Mouse (Mus musculus): ENCODE data around the gene Cep85l. TPM values are rescaled to one million over a fixed set of nuclear protein-coding genes. Genes with fewer than 3 reads are reported as not detected.

Gene Cep85l
- total and polyA plus RNA-seq, 3 experiments: 4.3 to 5.7 (median 5.0) TPM

DNA sequence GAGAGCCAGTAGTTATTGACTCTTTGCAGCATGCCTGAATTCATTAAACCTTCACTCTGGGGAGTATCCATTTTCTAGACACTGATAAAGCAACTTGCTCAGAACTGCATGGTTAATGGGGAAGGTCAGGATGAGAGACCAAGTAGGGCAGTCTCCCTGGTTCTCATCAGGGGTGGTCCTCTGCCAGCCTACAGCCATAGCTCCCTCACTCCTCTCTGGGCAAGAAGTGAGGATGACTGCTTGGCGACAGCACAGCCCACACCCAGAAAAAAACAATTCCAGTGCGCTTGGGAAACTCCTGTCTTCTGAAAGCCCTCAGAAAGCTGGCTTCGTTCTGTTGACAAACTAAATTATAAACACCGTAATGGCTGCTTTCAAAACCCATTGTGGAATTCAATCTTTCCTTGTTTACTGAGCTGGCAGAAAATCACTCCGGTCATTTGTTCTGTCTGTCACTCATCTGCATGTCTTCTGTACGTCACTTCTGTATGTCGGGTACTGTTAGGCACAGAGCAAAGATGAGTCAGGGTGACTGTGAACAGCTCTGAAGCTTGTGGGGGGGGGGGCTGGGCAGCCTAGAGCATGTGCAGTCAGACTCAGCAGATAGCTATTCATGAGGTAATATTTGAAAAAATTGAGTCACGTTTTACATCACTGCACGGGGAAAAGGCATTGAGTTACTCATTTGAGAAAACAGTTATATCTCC, 15.3 kb upstream of the Cep85l start:
- dilution Hi-C loops (cut with MboI; ENCODE audit: extremely low pct_ligation_motif_present, extremely low pct_unique_long_range_greater_than_20kb, low sequenced_read_pairs) (no loop called here), in situ Hi-C loops (cut with MboI; ENCODE audit: low pct_ligation_motif_present, low pct_unique_long_range_greater_than_20kb, low sequenced_read_pairs) (no loop called here)
- Histone ChIP-seq H3K27me3 (replicated peaks) (no peaks in the 10 kb centered on the region), H3K27ac (ENCODE audit: insufficient read depth, low read depth) (no peak overlapping the region), H3K79me2 (replicated peaks; ENCODE audit: control insufficient read depth, extremely low read depth, insufficient read depth, poor library complexity, severe bottlenecking) (no peaks in the 10 kb centered on the region), H3K9me3 (replicated peaks; ENCODE audit: low read length) (no peaks in the 10 kb centered on the region), H3K4me1 (ENCODE audit: control insufficient read depth in 1 of 2, insufficient read depth in 2 of 2) (peaks cover 7 to 27% of the 10 kb centered on the region in 2 experiments), H3K4me2 (ENCODE audit: insufficient read depth, low read depth, poor library complexity, severe bottlenecking) (no peak overlapping the region), H3K36me3 (replicated peaks in 1 of 2; ENCODE audit: control insufficient read depth in 1 of 2, insufficient read depth in 1 of 2, low read length in 1 of 2) (no peaks in the 10 kb centered on the region), H3K4me3 (replicated peaks in 1 of 3; ENCODE audit: low read depth in 2 of 3, low read length in 2 of 3, poor library complexity in 1 of 3) (no peak overlapping the region), H3K9ac (ENCODE audit: insufficient read depth, low read depth) (peak overlapping the region; percentile 22; the same call in 1 of the 2 replicates)
- DNase-seq (ENCODE audit: extremely low read depth): no peak
- TF ChIP-seq MAFK (IDR thresholded peaks at IDR 0.05; ENCODE audit: insufficient replicate concordance, low read length) (no peak), NRF1 (IDR thresholded peaks at IDR 0.05; ENCODE audit: low read depth, low read length) (peak; percentile 36; the same call in 1 of the 2 replicates)

DNA sequence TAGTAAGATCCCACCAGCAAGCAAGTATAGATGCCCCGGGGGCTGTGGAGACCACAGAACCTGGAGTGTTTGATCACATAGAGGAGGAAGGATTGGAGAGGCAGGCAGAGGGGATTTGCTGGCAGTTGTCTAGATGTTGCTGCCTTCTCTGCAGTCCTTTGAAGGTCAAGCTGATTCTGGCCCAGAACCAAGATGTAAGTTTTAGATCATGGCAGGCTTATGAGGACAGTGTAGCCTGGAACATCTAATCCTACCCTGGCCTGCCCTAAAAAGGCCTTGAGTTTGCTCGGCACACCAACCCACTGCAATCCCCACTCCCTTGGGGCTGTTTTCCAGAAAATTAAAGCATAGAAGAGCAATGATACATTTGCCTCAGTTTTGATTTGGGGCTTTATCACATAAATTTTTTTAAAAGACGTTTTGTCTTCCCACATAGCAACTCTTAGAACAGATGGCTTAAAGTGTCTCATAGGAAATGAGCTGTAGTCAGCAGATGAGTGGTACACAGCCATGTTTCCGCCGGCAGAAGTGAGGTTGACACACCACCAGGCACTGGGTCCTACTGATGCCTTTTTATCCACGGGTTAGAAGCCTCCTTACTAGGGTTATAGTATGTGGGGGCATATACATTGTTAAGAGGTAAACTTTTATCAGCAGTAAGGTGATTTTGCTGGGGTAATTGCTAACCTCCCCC, 8.6 kb upstream of the Cep85l start:
- Histone ChIP-seq H3K79me2 (replicated peaks; ENCODE audit: control insufficient read depth, extremely low read depth, insufficient read depth, poor library complexity, severe bottlenecking) (no peaks in the 10 kb centered on the region), H3K9ac (ENCODE audit: insufficient read depth, low read depth) (no peak overlapping the region), H3K9me3 (replicated peaks; ENCODE audit: low read length) (no peaks in the 10 kb centered on the region), H3K4me3 (replicated peaks in 1 of 3; ENCODE audit: low read depth in 2 of 3, low read length in 2 of 3, poor library complexity in 1 of 3) (no peak overlapping the region), H3K27me3 (replicated peaks) (no peaks in the 10 kb centered on the region), H3K36me3 (replicated peaks in 1 of 2; ENCODE audit: control insufficient read depth in 1 of 2, insufficient read depth in 1 of 2, low read length in 1 of 2) (no peaks in the 10 kb centered on the region), H3K4me2 (ENCODE audit: insufficient read depth, low read depth, poor library complexity, severe bottlenecking) (no peak overlapping the region), H3K4me1 (ENCODE audit: control insufficient read depth in 1 of 2, insufficient read depth in 2 of 2) (no peaks in the 10 kb centered on the region), H3K27ac (ENCODE audit: insufficient read depth, low read depth) (no peak overlapping the region)
- dilution Hi-C loops (cut with MboI; ENCODE audit: extremely low pct_ligation_motif_present, extremely low pct_unique_long_range_greater_than_20kb, low sequenced_read_pairs): no loop called here
- in situ Hi-C loops (cut with MboI; ENCODE audit: low pct_ligation_motif_present, low pct_unique_long_range_greater_than_20kb, low sequenced_read_pairs): no loop called here
- no peak for DNase-seq (ENCODE audit: extremely low read depth)
- TF ChIP-seq NRF1 (IDR thresholded peaks at IDR 0.05; ENCODE audit: low read depth, low read length) (no peak), MXI1 (IDR thresholded peaks at IDR 0.05; ENCODE audit: low read depth, low read length) (no peak), RCOR1 (conservative IDR thresholded peaks at IDR 0.05; ENCODE audit: low read depth, low read length) (no peak), POLR2A (IDR thresholded peaks at IDR 0.05; ENCODE audit: low read depth, low read length) (no peak), ZMIZ1 (IDR thresholded peaks at IDR 0.05; ENCODE audit: low read depth, low read length) (no peak), TBP (conservative IDR thresholded peaks at IDR 0.05; ENCODE audit: low read depth, low read length) (no peak), CTCF (conservative IDR thresholded peaks at IDR 0.05 in 1 of 2, IDR thresholded peaks at IDR 0.05 in 1 of 2; ENCODE audit: low read depth in 2 of 2, low read length in 2 of 2) (no peak), CHD1 (IDR thresholded peaks at IDR 0.05; ENCODE audit: low read depth, low read length) (no peak), BHLHE40 (IDR thresholded peaks at IDR 0.05; ENCODE audit: low read depth, low read length) (no peak), SIN3A (IDR thresholded peaks at IDR 0.05; ENCODE audit: low read length) (no peak), USF2 (conservative IDR thresholded peaks at IDR 0.05; ENCODE audit: low read depth, low read length) (no peak), ETS1 (conservative IDR thresholded peaks at IDR 0.05; ENCODE audit: low read depth, low read length) (no peak)

Measured in CH12.LX (cell line).